Mouse (Mus musculus) intestine, embryonic 15.5 days (tissue): ENCODE measurements around the gene Glyctk. TPM values are rescaled to one million over a fixed set of nuclear protein-coding genes. Genes with fewer than 3 reads are reported as not detected.

Source experiments
- ATAC-seq: fragments of 200-750 bp; cut with Nextera tagmentation; 2 replicates; pipeline ENCODE4 v1.8.0; 2017; ENCODE audit warnings: moderate TSS enrichment, moderate library complexity
- H3K27ac ChIP-seq: fragments of 300-500 bp; sonication (generic); 2 replicates; pipeline ENCODE4 v1.5.1; 2015; ENCODE audit warnings: mild to moderate bottlenecking, inconsistent platforms
- H3K27me3 ChIP-seq: fragments of 300-500 bp; sonication (generic); replicated peaks from 2 replicates; pipeline ENCODE4 v1.6.1; 2015; ENCODE audit warnings: inconsistent platforms
- H3K36me3 ChIP-seq: fragments of 300-500 bp; sonication (generic); 2 replicates; pipeline ENCODE4 v1.6.1; 2015; ENCODE audit warnings: inconsistent platforms
- H3K4me1 ChIP-seq: fragments of 300-500 bp; sonication (generic); replicated peaks from 2 replicates; pipeline ENCODE4 v1.6.1; 2015; ENCODE audit warnings: inconsistent platforms
- H3K4me2 ChIP-seq: fragments of 300-500 bp; sonication (generic); replicated peaks from 2 replicates; pipeline ENCODE4 v1.6.1; 2015; ENCODE audit warnings: mild to moderate bottlenecking, inconsistent platforms
- H3K4me3 ChIP-seq: fragments of 300-500 bp; sonication (generic); replicated peaks from 2 replicates; pipeline ENCODE4 v1.5.1; 2015; ENCODE audit warnings: inconsistent platforms
- H3K9ac ChIP-seq: fragments of 300-500 bp; sonication (generic); 2 replicates; pipeline ENCODE4 v1.6.1; 2015; ENCODE audit warnings: inconsistent platforms
- H3K9me3 ChIP-seq: fragments of 300-500 bp; sonication (generic); 2 replicates; pipeline ENCODE4 v1.6.1; 2016; ENCODE audit warnings: inconsistent platforms
- WGBS: fragments of 180-500 bp; shearing (Covaris S2); methylation state at CpG from one replicate; pipeline ENCODE4 v1.1.7; 2015; 5-methylcytosine and 5-hydroxymethylcytosine counted together
- polyA plus RNA-seq: library from polyadenylated mRNA; unstranded; fragments of >200 nt; fragmentation: Nextera tagmentation; extraction: Ambion mirVana; gene quantifications from 2 replicates; pipeline ENCODE4 v1.2.1, GENCODE M21; 2015

Glyctk gene
- polyA plus RNA-seq, 1 experiment from 2014 or later = 3.4 TPM

- Histone ChIP-seq H3K4me1 (peaks cover 9% of the 10 kb centered on the region), H3K36me3 (peaks cover 37% of the 10 kb centered on the region), H3K27me3 (no peaks in the 10 kb centered on the region), H3K9ac (no peak overlapping the region), H3K4me3 (no peak overlapping the region), H3K4me2 (no peak overlapping the region), H3K27ac (no peak overlapping the region), H3K9me3 (no peaks in the 10 kb centered on the region)
- 88% methylated on average over 8 of the region's 8 CpGs for WGBS
- no peak for ATAC-seq
Observed at GRCm38 (mm10) chr9:106193930-106194807, 36.2 kb upstream of the Glyctk start.

- WGBS = 86% methylated on average over 1 of the region's 1 CpGs
- Histone ChIP-seq H3K9ac (no peak overlapping the region), H3K36me3 (peaks cover 47% of the 10 kb centered on the region)
Observed at GRCm38 (mm10) chr9:106192998-106193397, 35.1 kb upstream of the Glyctk start.

GRCm38 (mm10) chr9:106192024-106192423, 34.1 kb upstream of the Glyctk start:
- WGBS = 94% methylated on average over 8 of the region's 8 CpGs

More at GRCm38 (mm10) chr9:106192998-106193397, 35.1 kb upstream of the Glyctk start:
- Histone ChIP-seq H3K27me3 (no peaks in the 10 kb centered on the region), H3K9me3 (no peaks in the 10 kb centered on the region), H3K4me1 (peaks cover 3% of the 10 kb centered on the region; the same call in 1 of the 2 replicates), H3K27ac (no peak overlapping the region), H3K4me3 (no peak overlapping the region), H3K4me2 (no peak overlapping the region)
- no peak for ATAC-seq

GRCm38 (mm10) chr9:106191355-106191754, 33.4 kb upstream of the Glyctk start:
- ATAC-seq = no peak
- WGBS = 91% methylated on average over 1 of the region's 1 CpGs
- Histone ChIP-seq H3K4me2 (no peak overlapping the region), H3K4me3 (no peak overlapping the region), H3K27me3 (no peaks in the 10 kb centered on the region), H3K36me3 (peaks cover 57% of the 10 kb centered on the region), H3K27ac (no peak overlapping the region), H3K9ac (no peak overlapping the region), H3K9me3 (no peaks in the 10 kb centered on the region), H3K4me1 (no peaks in the 10 kb centered on the region)

More at GRCm38 (mm10) chr9:106192024-106192423, 34.1 kb upstream of the Glyctk start:
- Histone ChIP-seq H3K27ac (no peak overlapping the region), H3K9me3 (no peaks in the 10 kb centered on the region), H3K9ac (no peak overlapping the region), H3K27me3 (no peaks in the 10 kb centered on the region), H3K36me3 (peaks cover 55% of the 10 kb centered on the region), H3K4me1 (no peaks in the 10 kb centered on the region), H3K4me2 (no peak overlapping the region), H3K4me3 (no peak overlapping the region)
- no peak for ATAC-seq

GRCm38 (mm10) chr9:106183996-106184395, 26.1 kb upstream of the Glyctk start:
- Histone ChIP-seq H3K4me1 (no peaks in the 10 kb centered on the region), H3K9me3 (no peaks in the 10 kb centered on the region), H3K27ac (no peak overlapping the region), H3K36me3 (peaks cover 65% of the 10 kb centered on the region), H3K4me2 (no peak overlapping the region), H3K27me3 (no peaks in the 10 kb centered on the region), H3K4me3 (no peak overlapping the region), H3K9ac (no peak overlapping the region)
- WGBS = 75% methylated on average over 5 of the region's 5 CpGs
- ATAC-seq = no peak

- H3K36me3 ChIP-seq = peaks cover 48% of the 10 kb centered on the region
Observed at GRCm38 (mm10) chr9:106182146-106182545, 24.2 kb upstream of the Glyctk start.

GRCm38 (mm10) chr9:106179964-106180363, 22.0 kb upstream of the Glyctk start:
- no peak overlapping the region for H3K4me3 ChIP-seq
- H3K27me3 ChIP-seq = no peaks in the 10 kb centered on the region
- 93% methylated on average over 3 of the region's 3 CpGs for WGBS
- no peaks in the 10 kb centered on the region for H3K9me3 ChIP-seq
- peaks cover 5% of the 10 kb centered on the region; the same call in 1 of the 2 replicates for H3K4me1 ChIP-seq
- no peak overlapping the region for H3K27ac ChIP-seq
- no peak overlapping the region for H3K9ac ChIP-seq
- no peak for ATAC-seq
- H3K36me3 ChIP-seq = peaks cover 36% of the 10 kb centered on the region
- H3K4me2 ChIP-seq = no peak overlapping the region

More at GRCm38 (mm10) chr9:106182146-106182545, 24.2 kb upstream of the Glyctk start:
- Histone ChIP-seq H3K4me3 (no peak overlapping the region), H3K27me3 (no peaks in the 10 kb centered on the region), H3K27ac (no peak overlapping the region), H3K4me1 (no peaks in the 10 kb centered on the region), H3K4me2 (no peak overlapping the region), H3K9ac (no peak overlapping the region), H3K9me3 (no peaks in the 10 kb centered on the region)
- ATAC-seq = no peak
- 90% methylated on average over 4 of the region's 4 CpGs for WGBS

- Histone ChIP-seq H3K27me3 (no peaks in the 10 kb centered on the region), H3K4me1 (peaks cover 9% of the 10 kb centered on the region; the same call in 1 of the 2 replicates), H3K4me3 (no peak overlapping the region), H3K36me3 (peaks cover 30% of the 10 kb centered on the region), H3K4me2 (no peak overlapping the region), H3K9ac (no peak overlapping the region), H3K27ac (no peak overlapping the region), H3K9me3 (no peaks in the 10 kb centered on the region)
- ATAC-seq = no peak
- WGBS = 74% methylated on average over 2 of the region's 2 CpGs
Observed at GRCm38 (mm10) chr9:106179454-106179853, 21.5 kb upstream of the Glyctk start.

- no peak overlapping the region for H3K9ac ChIP-seq
- no peak overlapping the region for H3K4me3 ChIP-seq
- no peak overlapping the region for H3K27ac ChIP-seq
- no peak for ATAC-seq
- 85% methylated on average over 6 of the region's 6 CpGs for WGBS
- H3K4me1 ChIP-seq = peaks cover 16% of the 10 kb centered on the region; the same call in 1 of the 2 replicates
- no peak overlapping the region for H3K4me2 ChIP-seq
- H3K27me3 ChIP-seq = no peaks in the 10 kb centered on the region
- peaks cover 15% of the 10 kb centered on the region; the same call in 1 of the 2 replicates for H3K36me3 ChIP-seq
- H3K9me3 ChIP-seq = no peaks in the 10 kb centered on the region
Observed at GRCm38 (mm10) chr9:106177799-106178198, 19.9 kb upstream of the Glyctk start.

GRCm38 (mm10) chr9:106176769-106177168, 18.8 kb upstream of the Glyctk start:
- 60% methylated on average over 5 of the region's 5 CpGs for WGBS
- no peak for ATAC-seq
- Histone ChIP-seq H3K27ac (no peak overlapping the region), H3K4me1 (peaks cover 16% of the 10 kb centered on the region; the same call in 1 of the 2 replicates), H3K36me3 (peaks cover 9% of the 10 kb centered on the region; the same call in 1 of the 2 replicates), H3K27me3 (no peaks in the 10 kb centered on the region), H3K9ac (no peak overlapping the region), H3K4me3 (no peak overlapping the region), H3K9me3 (no peaks in the 10 kb centered on the region), H3K4me2 (no peak overlapping the region)

- no peak overlapping the region for H3K9ac ChIP-seq
- peaks cover 16% of the 10 kb centered on the region; the same call in 1 of the 2 replicates for H3K4me1 ChIP-seq
- H3K4me2 ChIP-seq = no peak overlapping the region
- 0 out of 2 replicates have a peak, but pooled peaks cover 3% of the 10 kb centered on the region for H3K36me3 ChIP-seq
- H3K27ac ChIP-seq = no peak overlapping the region
- no peaks in the 10 kb centered on the region for H3K27me3 ChIP-seq
- no peak overlapping the region for H3K4me3 ChIP-seq
- no peak for ATAC-seq
- no peaks in the 10 kb centered on the region for H3K9me3 ChIP-seq
- 62% methylated on average over 3 of the region's 3 CpGs for WGBS
Observed at GRCm38 (mm10) chr9:106175552-106176200, 17.7 kb upstream of the Glyctk start.

- H3K9ac ChIP-seq = no peak overlapping the region
- 61% methylated on average over 2 of the region's 2 CpGs for WGBS
- ATAC-seq = no peak
Observed at GRCm38 (mm10) chr9:106173363-106173762, 15.4 kb upstream of the Glyctk start.

More at GRCm38 (mm10) chr9:106173363-106173762, 15.4 kb upstream of the Glyctk start:
- H3K4me3 ChIP-seq = peak overlapping the region; percentile 20
- peak overlapping the region; percentile 60 for H3K4me2 ChIP-seq
- H3K36me3 ChIP-seq = no peaks in the 10 kb centered on the region
- peaks cover 16% of the 10 kb centered on the region; the same call in 1 of the 2 replicates for H3K4me1 ChIP-seq
- H3K27ac ChIP-seq = no peak overlapping the region
- no peaks in the 10 kb centered on the region for H3K27me3 ChIP-seq
- H3K9me3 ChIP-seq = no peaks in the 10 kb centered on the region
